Mouse (Mus musculus) heart, postnatal 0 days (tissue): ENCODE data around the gene Stag1.

Experiments
- CTCF ChIP-seq: IDR thresholded peaks from 2 replicates; pipeline ENCODE4 v1.5.1; 2016; ENCODE audit warnings: antibody characterized with exemption, control low read depth, low read depth
- EP300 ChIP-seq: IDR thresholded peaks from 2 replicates; pipeline ENCODE4 v1.6.1; 2016; ENCODE audit warnings: antibody characterized with exemption, low read depth

DNA sequence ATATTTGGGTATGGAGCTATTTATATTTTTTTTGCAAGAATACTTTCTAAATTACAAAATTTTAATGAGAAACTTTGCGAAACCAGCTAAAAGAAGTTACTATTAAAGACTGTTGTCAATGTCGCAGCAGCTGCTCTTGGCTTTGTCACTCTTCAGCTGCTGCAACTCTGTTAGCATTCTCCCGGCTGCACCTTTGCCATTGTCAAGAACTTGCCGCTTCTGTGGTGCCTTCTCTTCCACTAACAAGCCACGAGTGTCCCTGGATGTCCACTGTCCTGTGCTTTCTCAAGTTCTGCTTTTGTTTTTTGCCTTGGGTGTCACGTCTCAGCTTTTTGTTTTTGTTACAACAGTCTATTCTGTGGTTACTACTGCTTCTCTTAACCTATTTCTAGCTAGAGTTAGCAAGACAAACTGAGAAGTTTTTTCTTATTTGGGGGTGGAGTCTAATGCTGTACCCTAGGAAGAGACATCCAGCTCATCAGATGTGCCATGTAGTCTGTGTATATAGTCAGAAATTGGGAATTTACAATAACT is 136.4 kb downstream of the Stag1 start:
- TF ChIP-seq EP300 (no peak), CTCF (no peak)
